Mouse (Mus musculus) CH12.LX (cell line): ENCODE measurements at regions not wholly inside any gene's neighbourhood (a gene's known extent, or its start where the extent isn't known, plus 50 kb on each side); places are given as distances from the start of the nearest gene placed in this dataset.

Experiments
- DNase-seq: peaks from one replicate; pipeline ENCODE4 v3.0.0-alpha.2; 2013; ENCODE audit errors: extremely low read depth
- H3K27ac ChIP-seq: 2 replicates; pipeline ENCODE4 v1.5.1; 2012; ENCODE audit warnings: low read depth, mild to moderate bottlenecking, control low read depth, moderate library complexity; ENCODE audit not compliant: insufficient read depth
- H3K27me3 ChIP-seq: replicated peaks from 2 replicates; pipeline ENCODE3; 2012; ENCODE audit warnings: inconsistent platforms
- H3K36me3 ChIP-seq, 2 experiments: replicated peaks in 1 of 2; 2 replicates each; pipeline versions ENCODE3 to v1.6.1; 2012; ENCODE audit warnings: inconsistent platforms in 1 of 2, low read length in 1 of 2, mild to moderate bottlenecking in 1 of 2, mixed read lengths in 1 of 2, moderate library complexity in 1 of 2; ENCODE audit not compliant: control insufficient read depth in 1 of 2, insufficient read depth in 1 of 2
- H3K4me1 ChIP-seq, 2 experiments: 2 replicates each; pipeline ENCODE4 v1.6.1; 2012; ENCODE audit warnings: inconsistent platforms in 1 of 2, moderate library complexity in 1 of 2; ENCODE audit not compliant: insufficient read depth in 2 of 2, control insufficient read depth in 1 of 2
- H3K4me2 ChIP-seq: 2 replicates; pipeline ENCODE4 v1.6.1; 2012; ENCODE audit warnings: low read depth, mild to moderate bottlenecking, control low read depth; ENCODE audit not compliant: poor library complexity, insufficient read depth, severe bottlenecking
- H3K4me3 ChIP-seq, 3 experiments: fragments of 150-350 bp in 1 of 3; sonication (generic) in 1 of 3; replicated peaks in 1 of 3; 2 replicates each; pipeline versions ENCODE3 to v1.5.1; 2011 to 2012; ENCODE audit warnings: low read depth in 2 of 3, low read length in 2 of 3, mild to moderate bottlenecking in 2 of 3, moderate library complexity in 2 of 3, control low read depth in 1 of 3, improper control_type of control experiment in 1 of 3, inconsistent platforms in 1 of 3, mixed read lengths in 1 of 3; ENCODE audit not compliant: poor library complexity in 1 of 3
- H3K79me2 ChIP-seq: replicated peaks from 2 replicates; pipeline ENCODE4 v1.6.1; 2012; ENCODE audit warnings: mild to moderate bottlenecking, moderate library complexity; ENCODE audit not compliant: control insufficient read depth, poor library complexity, insufficient read depth, severe bottlenecking; ENCODE audit errors: extremely low read depth
- H3K9ac ChIP-seq: 2 replicates; pipeline ENCODE4 v1.6.1; 2012; ENCODE audit warnings: low read depth, mild to moderate bottlenecking, control low read depth, moderate library complexity; ENCODE audit not compliant: insufficient read depth
- H3K9me3 ChIP-seq: replicated peaks from 2 replicates; pipeline ENCODE3; 2012; ENCODE audit warnings: low read length, inconsistent platforms, mixed read lengths
- ELF1 ChIP-seq: IDR thresholded peaks from 2 replicates; pipeline ENCODE4 v1.6.1; 2014; ENCODE audit warnings: low read depth, mild to moderate bottlenecking, inconsistent platforms, low read length, improper control_type of control experiment
- EP300 ChIP-seq: IDR thresholded peaks from 2 replicates; pipeline ENCODE4 v1.6.1; 2011; ENCODE audit warnings: low read length, improper control_type of control experiment
- GABPA ChIP-seq: IDR thresholded peaks from 2 replicates; pipeline ENCODE4 v1.6.1; 2012; ENCODE audit warnings: low read depth, low read length, improper control_type of control experiment, inconsistent platforms; ENCODE audit not compliant: insufficient replicate concordance
- JUN ChIP-seq: IDR thresholded peaks from 2 replicates; pipeline ENCODE4 v1.6.1; 2011; ENCODE audit warnings: low read depth, mild to moderate bottlenecking, low read length, improper control_type of control experiment, moderate library complexity; ENCODE audit not compliant: insufficient read depth
- JUND ChIP-seq: conservative IDR thresholded peaks from 2 replicates; pipeline ENCODE4 v1.6.1; 2011; ENCODE audit warnings: low read depth, low read length, improper control_type of control experiment
- KAT2A ChIP-seq: IDR thresholded peaks from 2 replicates; pipeline ENCODE4 v1.6.1; 2012; ENCODE audit warnings: low read length, improper control_type of control experiment, inconsistent platforms; ENCODE audit not compliant: insufficient replicate concordance
- MAFK ChIP-seq: IDR thresholded peaks from 2 replicates; pipeline ENCODE4 v1.6.1; 2011; ENCODE audit warnings: low read length, improper control_type of control experiment; ENCODE audit not compliant: insufficient replicate concordance
- MAX ChIP-seq: IDR thresholded peaks from 2 replicates; pipeline ENCODE4 v1.6.1; 2011; ENCODE audit warnings: low read length, improper control_type of control experiment
- MAZ ChIP-seq: IDR thresholded peaks from 2 replicates; pipeline ENCODE4 v1.6.1; 2012; ENCODE audit warnings: low read depth, mild to moderate bottlenecking, inconsistent platforms, low read length, improper control_type of control experiment, moderate library complexity
- MEF2A ChIP-seq: IDR thresholded peaks from 2 replicates; pipeline ENCODE4 v1.6.1; 2014; ENCODE audit warnings: low read depth, mild to moderate bottlenecking, inconsistent platforms, low read length, improper control_type of control experiment, borderline replicate concordance
- MXI1 ChIP-seq: IDR thresholded peaks from 2 replicates; pipeline ENCODE4 v1.6.1; 2011; ENCODE audit warnings: mild to moderate bottlenecking, low read depth, low read length, improper control_type of control experiment
- NRF1 ChIP-seq: IDR thresholded peaks from 2 replicates; pipeline ENCODE4 v1.6.1; 2014; ENCODE audit warnings: low read depth, mild to moderate bottlenecking, inconsistent platforms, low read length, improper control_type of control experiment, moderate library complexity
- PAX5 ChIP-seq: IDR thresholded peaks from 2 replicates; pipeline ENCODE4 v1.6.1; 2012; ENCODE audit warnings: low read length, inconsistent platforms, mixed read lengths
- POLR2A ChIP-seq: IDR thresholded peaks from 2 replicates; pipeline ENCODE4 v1.6.1; 2011; ENCODE audit warnings: low read depth, mild to moderate bottlenecking, improper control_type of control experiment, low read length
- POLR2AphosphoS2 ChIP-seq: IDR thresholded peaks from 2 replicates; pipeline ENCODE4 v1.6.1; 2011; ENCODE audit warnings: low read depth, low read length, improper control_type of control experiment
- RCOR1 ChIP-seq: conservative IDR thresholded peaks from 2 replicates; pipeline ENCODE4 v1.6.1; 2012; ENCODE audit warnings: low read depth, mild to moderate bottlenecking, inconsistent platforms, low read length, improper control_type of control experiment
- SIN3A ChIP-seq: IDR thresholded peaks from 2 replicates; pipeline ENCODE4 v1.6.1; 2012; ENCODE audit warnings: low read length, improper control_type of control experiment, inconsistent platforms
- USF2 ChIP-seq: conservative IDR thresholded peaks from 2 replicates; pipeline ENCODE4 v1.6.1; 2011; ENCODE audit warnings: low read depth, low read length, improper control_type of control experiment
- ZC3H11A ChIP-seq: IDR thresholded peaks from 2 replicates; pipeline ENCODE4 v1.6.1; 2012; ENCODE audit warnings: low read depth, mild to moderate bottlenecking, inconsistent platforms, low read length, improper control_type of control experiment
- ZMIZ1 ChIP-seq: IDR thresholded peaks from 2 replicates; pipeline ENCODE4 v1.6.1; 2012; ENCODE audit warnings: low read depth, mild to moderate bottlenecking, inconsistent platforms, low read length, improper control_type of control experiment
- dilution Hi-C: fragments of 300-500 bp; cut with MboI; formaldehyde crosslinking; loops from 2 replicates; pipeline ENCODE4 v1.14.3; 2020; ENCODE audit warnings: low sequenced_read_pairs; ENCODE audit not compliant: extremely low pct_unique_long_range_greater_than_20kb, extremely low pct_ligation_motif_present
- in situ Hi-C: fragments of 300-500 bp; cut with MboI; formaldehyde crosslinking; loops from 3 replicates; pipeline ENCODE4 v1.14.3; 2019; ENCODE audit warnings: low sequenced_read_pairs, low pct_ligation_motif_present, low pct_unique_long_range_greater_than_20kb, mixed read lengths

- H3K27me3 ChIP-seq, result peaks cover 71% of the 10 kb centered on the region
- DNase-seq, result no peak
- H3K9me3 ChIP-seq, result no peaks in the 10 kb centered on the region
- H3K79me2 ChIP-seq, result no peaks in the 10 kb centered on the region
- H3K36me3 ChIP-seq, result no peaks in the 10 kb centered on the region
- no peak for TF ChIP-seq POLR2A
- TF ChIP-seq MXI1, result no peak
- no peak for TF ChIP-seq KAT2A
- no peak for TF ChIP-seq POLR2AphosphoS2
- no peak for TF ChIP-seq ZMIZ1
- TF ChIP-seq PAX5, result no peak
- no peak for TF ChIP-seq GABPA
- no peak for TF ChIP-seq MAFK
- no peak for TF ChIP-seq ELF1
- TF ChIP-seq MEF2A, result no peak
- TF ChIP-seq EP300, result no peak
- no peak for TF ChIP-seq JUND
- H3K4me3 ChIP-seq, result no peak overlapping the region
- H3K4me2 ChIP-seq, result no peak overlapping the region
- in situ Hi-C loops, result no loop called here
- H3K9ac ChIP-seq, result no peak overlapping the region
- H3K27ac ChIP-seq, result no peak overlapping the region
- no peaks in the 10 kb centered on the region for H3K4me1 ChIP-seq
- dilution Hi-C loops, result no loop called here
Measured at GRCm38 (mm10) chr15:82695238-82695637, 68.7 kb downstream of the Cyp2d40 start.

DNA sequence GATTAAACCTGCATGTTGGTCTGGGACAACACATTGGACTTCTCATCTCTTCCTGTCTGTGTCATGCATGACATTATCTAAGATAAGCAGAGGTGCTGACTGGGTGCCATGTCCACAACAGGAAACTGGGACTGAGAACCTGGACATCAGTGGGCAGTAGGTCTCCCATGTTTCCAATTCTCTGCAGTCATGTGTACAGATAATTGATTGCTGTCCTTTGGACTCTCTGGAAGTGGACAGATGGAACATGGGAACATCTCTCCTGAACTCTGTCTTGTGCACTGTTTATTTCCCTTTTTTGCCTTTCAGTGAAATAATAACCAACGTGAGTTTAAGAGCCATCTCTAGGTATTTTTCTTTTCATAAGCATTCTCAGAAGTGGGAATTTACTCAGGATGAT is 69.5 kb downstream of the Cyp2d40 start:
- no peak for DNase-seq
- dilution Hi-C loops, result no loop called here
- Histone ChIP-seq H3K9ac (no peak overlapping the region), H3K27ac (no peak overlapping the region), H3K36me3 (no peaks in the 10 kb centered on the region), H3K4me3 (no peak overlapping the region), H3K4me1 (no peaks in the 10 kb centered on the region), H3K4me2 (no peak overlapping the region), H3K79me2 (no peaks in the 10 kb centered on the region), H3K27me3 (peaks cover 78% of the 10 kb centered on the region)
- in situ Hi-C loops, result no loop called here
- TF ChIP-seq MAZ (no peak), SIN3A (no peak), POLR2AphosphoS2 (no peak), USF2 (no peak), NRF1 (no peak), KAT2A (no peak), EP300 (no peak)
- TF ChIP-seq, all 38 proteins: peak for 0
- no peaks in the 10 kb centered on the region for H3K9me3 ChIP-seq

DNA sequence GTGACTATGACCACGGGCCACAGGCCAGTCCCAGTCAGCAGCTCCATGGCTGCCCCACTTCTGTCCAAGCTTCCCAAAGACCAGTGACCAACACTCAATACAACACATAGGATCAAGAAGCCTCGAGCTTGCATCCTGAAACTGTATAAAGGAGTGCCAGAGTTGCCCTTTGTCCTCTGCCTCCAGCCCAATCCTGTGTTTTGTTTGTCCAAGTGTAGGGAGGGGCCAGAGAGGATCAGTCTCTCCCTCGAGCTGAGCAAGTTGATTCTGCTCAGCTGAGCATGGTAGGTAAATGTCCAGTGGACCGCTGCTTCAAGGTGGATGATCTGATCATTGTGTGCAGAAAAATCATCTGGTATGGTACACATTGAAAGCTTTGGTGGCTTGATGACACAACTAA is 71.0 kb downstream of the Cyp2d40 start:
- H3K79me2 ChIP-seq, result no peaks in the 10 kb centered on the region
- no peak overlapping the region for H3K4me2 ChIP-seq
- no peak overlapping the region for H3K4me3 ChIP-seq
- H3K27ac ChIP-seq, result no peak overlapping the region
- H3K4me1 ChIP-seq, result no peaks in the 10 kb centered on the region
- H3K9me3 ChIP-seq, result no peaks in the 10 kb centered on the region
- in situ Hi-C loops, result no loop called here
- dilution Hi-C loops, result no loop called here
- peaks cover 89% of the 10 kb centered on the region for H3K27me3 ChIP-seq
- TF ChIP-seq MXI1 (no peak), MAX (no peak), RCOR1 (no peak), USF2 (no peak), JUN (no peak), NRF1 (no peak), ZC3H11A (no peak), SIN3A (no peak), MAFK (no peak)
- no peaks in the 10 kb centered on the region for H3K36me3 ChIP-seq
- DNase-seq, result no peak
- no peak overlapping the region for H3K9ac ChIP-seq
